Mouse (Mus musculus) adrenal gland, adult 8-10 months (tissue): ENCODE measurements at regions not wholly inside any gene's neighbourhood (a gene's known extent, or its start where the extent isn't known, plus 50 kb on each side); places are given as distances from the start of the nearest gene placed in this dataset.

Source experiments
- DNase-seq: peaks from one replicate; pipeline ENCODE4 v3.0.0; 2022

- no peak for DNase-seq
Observed at GRCm38 (mm10) chr4:7597671-7598390, 641.0 kb downstream of the Car8 start.

- DNase-seq = no peak
Observed at GRCm38 (mm10) chr4:7596116-7596515, 642.7 kb downstream of the Car8 start.

GRCm38 (mm10) chr4:7583851-7584250 is 655.0 kb downstream of the Car8 start:
- DNase-seq = no peak

GRCm38 (mm10) chr4:7581931-7582330 is 656.9 kb downstream of the Car8 start:
- DNase-seq = no peak

GRCm38 (mm10) chr4:7581220-7581916 is 657.5 kb downstream of the Car8 start:
- DNase-seq = no peak

GRCm38 (mm10) chr4:7580554-7581219 is 658.2 kb downstream of the Car8 start:
- no peak for DNase-seq

- DNase-seq = no peak
Observed at GRCm38 (mm10) chr4:7574011-7574410, 664.8 kb downstream of the Car8 start.

- DNase-seq = no peak
Observed at GRCm38 (mm10) chr4:7567687-7568393, 671.0 kb downstream of the Car8 start.

GRCm38 (mm10) chr4:7559867-7560832 is 678.7 kb downstream of the Car8 start:
- DNase-seq = no peak

GRCm38 (mm10) chr4:7558721-7559120 is 680.1 kb downstream of the Car8 start:
- DNase-seq = no peak

GRCm38 (mm10) chr4:7534301-7534700 is 704.5 kb downstream of the Car8 start:
- no peak for DNase-seq

GRCm38 (mm10) chr4:7527718-7528117 is 711.1 kb downstream of the Car8 start:
- no peak for DNase-seq

GRCm38 (mm10) chr4:7513081-7513480 is 725.8 kb downstream of the Car8 start:
- DNase-seq = no peak

GRCm38 (mm10) chr4:7485552-7485951 is 753.3 kb downstream of the Car8 start:
- no peak for DNase-seq

- DNase-seq = no peak
Observed at GRCm38 (mm10) chr4:7455130-7455529, 783.7 kb downstream of the Car8 start.

GRCm38 (mm10) chr4:7452678-7453077 is 786.2 kb downstream of the Car8 start:
- DNase-seq = no peak

- no peak for DNase-seq
Observed at GRCm38 (mm10) chr4:7450991-7451390, 787.9 kb downstream of the Car8 start.

GRCm38 (mm10) chr4:7429308-7429707 is 809.5 kb downstream of the Car8 start:
- no peak for DNase-seq

GRCm38 (mm10) chr4:7424081-7424480 is 814.8 kb downstream of the Car8 start:
- no peak for DNase-seq

- no peak for DNase-seq
Observed at GRCm38 (mm10) chr4:7423204-7423603, 815.6 kb downstream of the Car8 start.

GRCm38 (mm10) chr4:7422787-7423186 is 816.1 kb downstream of the Car8 start:
- no peak for DNase-seq

- DNase-seq = no peak
Observed at GRCm38 (mm10) chr4:7414301-7414700, 824.5 kb downstream of the Car8 start.
